ENCODE assay signal across 9 mouse cellular contexts in the genomic region with DNA sequence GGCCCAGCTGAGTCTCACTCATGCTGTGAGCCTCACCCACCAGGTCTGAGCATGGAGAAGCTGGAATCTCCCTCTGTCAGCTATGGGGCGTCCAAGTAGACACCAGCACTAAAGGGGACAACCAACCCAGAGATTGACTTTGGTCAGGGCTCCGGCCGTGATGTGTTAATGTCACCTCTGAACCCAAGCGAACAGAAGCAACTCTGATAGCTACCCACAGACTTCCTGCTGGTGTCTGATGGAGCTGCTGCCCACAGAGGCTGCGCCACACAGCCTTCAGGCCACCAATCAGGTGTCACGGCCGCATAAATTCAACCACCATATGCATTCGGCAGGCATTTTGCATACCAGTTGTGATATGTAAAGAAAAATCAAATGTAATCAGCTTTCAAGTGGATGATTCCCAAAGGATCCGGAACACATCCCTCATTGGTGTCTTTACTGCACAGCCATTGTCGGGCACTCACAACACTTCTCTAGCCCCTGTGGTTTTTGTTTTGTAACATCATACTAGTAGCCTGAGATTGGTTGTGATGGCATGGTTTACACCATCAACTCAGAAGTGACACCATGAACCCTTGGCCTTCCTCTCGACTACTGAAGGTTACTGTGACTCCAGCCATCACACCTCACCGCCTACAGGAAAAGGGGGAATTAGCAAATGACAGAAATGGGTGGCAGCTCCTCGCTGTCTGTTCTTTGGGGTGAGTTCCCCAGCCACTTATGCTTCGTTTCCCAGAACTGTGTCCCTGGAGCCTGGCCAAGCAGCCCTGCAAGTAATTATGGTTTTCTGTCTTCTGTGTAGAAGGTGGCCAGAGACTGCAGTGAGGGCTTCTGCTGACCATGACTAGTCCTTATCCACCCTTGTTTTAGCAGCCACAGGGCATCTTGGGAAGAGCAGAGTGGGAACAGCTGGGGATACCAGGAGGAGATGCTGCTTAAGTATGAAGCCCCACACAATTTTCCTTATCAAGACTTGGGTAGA.
DNase-seq lines count a peak whose midpoint lies in the region; ATAC-seq and TF ChIP-seq lines count a peak whose summit lies in the region.
"Had no signal": no experiment of that assay in that cellular context is flagged by ENCODE, and none has a peak within 500 bp of the region (broad histone marks: within the 10 kb centered on the region; RNA-seq: fewer than 3 reads in every experiment).

No protein-coding gene starts in this region.

- no peaks in the 10 kb centered on the region for H3K27me3 ChIP-seq in heart, embryonic 11.5 days (ENCODE audit: control insufficient read depth, insufficient read depth, low read length)
- H3K27me3 ChIP-seq in stomach, embryonic 16.5 days (ENCODE audit: control insufficient read depth, insufficient read depth, low read length), result no peaks in the 10 kb centered on the region
- no peaks in the 10 kb centered on the region for H3K27me3 ChIP-seq in stomach, postnatal 0 days (ENCODE audit: control insufficient read depth, insufficient read depth, low read length)
- H3K27me3 ChIP-seq in liver, embryonic 11.5 days (replicated peaks; ENCODE audit: control insufficient read depth, insufficient read depth, low read length), result no peaks in the 10 kb centered on the region
- H3K27me3 ChIP-seq: CH12.LX had no signal

- peaks cover 17% of the 10 kb centered on the region for H3K36me3 ChIP-seq in heart, embryonic 11.5 days (ENCODE audit: control insufficient read depth, insufficient read depth, low read length)
- peaks cover 9% of the 10 kb centered on the region for H3K36me3 ChIP-seq in stomach, embryonic 16.5 days (ENCODE audit: control insufficient read depth, insufficient read depth, low read length)
- H3K36me3 ChIP-seq in stomach, postnatal 0 days (ENCODE audit: control insufficient read depth, insufficient read depth, low read length), result peaks cover 24% of the 10 kb centered on the region; the same call in 1 of the 2 replicates
- peaks cover 15% of the 10 kb centered on the region; the same call in 1 of the 2 replicates for H3K36me3 ChIP-seq in liver, embryonic 11.5 days (ENCODE audit: control insufficient read depth, insufficient read depth, low read length)

- TF ChIP-seq CTCF in stomach, postnatal 0 days (IDR thresholded peaks at IDR 0.05; ENCODE audit: low read depth), result no peak

- H3K4me2 ChIP-seq in heart, embryonic 11.5 days, result no peak overlapping the region
- no peak overlapping the region for H3K4me2 ChIP-seq in stomach, embryonic 16.5 days (ENCODE audit: low read depth, low read length)
- no peak overlapping the region for H3K4me2 ChIP-seq in stomach, postnatal 0 days (replicated peaks; ENCODE audit: low read depth)
- H3K4me2 ChIP-seq in liver, embryonic 11.5 days, result no peak overlapping the region

- no peak overlapping the region for H3K4me3 ChIP-seq in heart, embryonic 11.5 days (ENCODE audit: low read depth, low read length)
- H3K4me3 ChIP-seq in stomach, embryonic 16.5 days (replicated peaks; ENCODE audit: low read length), result no peak overlapping the region
- H3K4me3 ChIP-seq in stomach, postnatal 0 days (ENCODE audit: low read depth, low read length), result no peak overlapping the region
- no peak overlapping the region for H3K4me3 ChIP-seq in liver, embryonic 11.5 days (ENCODE audit: low read depth, low read length)

- no peaks in the 10 kb centered on the region for H3K9me3 ChIP-seq in heart, embryonic 11.5 days (replicated peaks; ENCODE audit: control insufficient read depth, low read length)
- no peaks in the 10 kb centered on the region for H3K9me3 ChIP-seq in stomach, embryonic 16.5 days (replicated peaks; ENCODE audit: control insufficient read depth, low read length)
- no peaks in the 10 kb centered on the region for H3K9me3 ChIP-seq in stomach, postnatal 0 days (ENCODE audit: control insufficient read depth, low read length)
- no peaks in the 10 kb centered on the region for H3K9me3 ChIP-seq in liver, embryonic 11.5 days (ENCODE audit: control insufficient read depth, low read length)

- no peak for DNase-seq in heart, adult 8-10 months (ENCODE audit: low spot score)
- no peak for DNase-seq in stomach, postnatal 0 days (ENCODE audit: low spot score)
- no peak for DNase-seq in liver, embryonic 11.5 days (ENCODE audit: low spot score)
- no peak for DNase-seq in spleen, postnatal 10 days (ENCODE audit: low spot score in 2 of 2)
- no peak for DNase-seq in T-cell, adult 2 months (ENCODE audit: low spot score)
- DNase-seq in cerebellum, postnatal 4 days (ENCODE audit: low spot score in 2 of 2), result no peak

- H3K27ac ChIP-seq in heart, embryonic 11.5 days (ENCODE audit: low read depth, low read length), result no peak overlapping the region
- peak overlapping the region; percentile 21; the same call in 1 of the 2 replicates for H3K27ac ChIP-seq in stomach, embryonic 16.5 days (ENCODE audit: low read length)
- H3K27ac ChIP-seq in stomach, postnatal 0 days (replicated peaks), result no peak overlapping the region; the same call in 1 of the 2 replicates
- peak overlapping the region; percentile 38 for H3K27ac ChIP-seq in liver, embryonic 11.5 days (ENCODE audit: low read depth, low read length)

- H3K9ac ChIP-seq in heart, embryonic 11.5 days (ENCODE audit: low read depth, low read length), result 0 out of 2 replicates have a peak overlapping the region, but pooled peaks have one; percentile 10
- H3K9ac ChIP-seq in stomach, embryonic 16.5 days (ENCODE audit: low read length), result no peak overlapping the region
- H3K9ac ChIP-seq in stomach, postnatal 0 days (ENCODE audit: low read length), result no peak overlapping the region
- H3K9ac ChIP-seq in liver, embryonic 11.5 days (ENCODE audit: low read depth, low read length), result no peak overlapping the region

- WGBS in heart, embryonic 11.5 days (ENCODE audit: insufficient replicate concordance), result 80% methylated on average over 14 of the region's 14 CpGs
- WGBS in stomach, embryonic 16.5 days, result 76% methylated on average over 14 of the region's 14 CpGs
- WGBS in stomach, postnatal 0 days, result 75% methylated on average over 14 of the region's 14 CpGs
- WGBS in liver, embryonic 11.5 days, result 68% methylated on average over 14 of the region's 14 CpGs

- ATAC-seq in heart, embryonic 11.5 days (replicated peaks; ENCODE audit: insufficient number of reproducible peaks, low FRiP score, low TSS enrichment), result no peak
- no peak for ATAC-seq in stomach, embryonic 16.5 days (ENCODE audit: insufficient read depth, low FRiP score)
- ATAC-seq in stomach, postnatal 0 days (ENCODE audit: low FRiP score, low TSS enrichment), result no peak
- ATAC-seq in liver, embryonic 11.5 days (replicated peaks; ENCODE audit: low FRiP score), result no peak

- peaks cover 27% of the 10 kb centered on the region for H3K4me1 ChIP-seq in heart, embryonic 11.5 days (ENCODE audit: control insufficient read depth, insufficient read depth, low read length)
- peaks cover 9% of the 10 kb centered on the region; the same call in 1 of the 2 replicates for H3K4me1 ChIP-seq in stomach, embryonic 16.5 days (ENCODE audit: control insufficient read depth, insufficient read depth, low read length)
- H3K4me1 ChIP-seq in stomach, postnatal 0 days (replicated peaks; ENCODE audit: control insufficient read depth, insufficient read depth), result no peaks in the 10 kb centered on the region; the same call in 1 of the 2 replicates
- peaks cover 17% of the 10 kb centered on the region for H3K4me1 ChIP-seq in liver, embryonic 11.5 days (replicated peaks; ENCODE audit: control insufficient read depth, insufficient read depth, low read length)

- no peak for TF ChIP-seq EP300 in stomach, postnatal 0 days (optimal IDR thresholded peaks at IDR 0.05)

Comparison
In these comparisons a context has a peak if more than half of its experiments do, and no peak if none do; other contexts are left out.
1. H3K27ac ChIP-seq: peak in stomach, embryonic 16.5 days (single experiment) and liver, embryonic 11.5 days (single experiment); none in heart, embryonic 11.5 days (single experiment) and stomach, postnatal 0 days (single experiment).